In genomic region chr10:107925306-107925705, GRCm38 (mm10) we compare ENCODE assay signal across 14 mouse cellular contexts. TPM values are rescaled to one million over a fixed set of nuclear protein-coding genes. Genes with fewer than 3 reads are reported as not detected.
DNase-seq lines count a peak whose midpoint lies in the region; ATAC-seq and TF ChIP-seq lines count a peak whose summit lies in the region.
"Had no signal": no experiment of that assay in that cellular context is flagged by ENCODE, and none has a peak within 500 bp of the region (broad histone marks: within the 10 kb centered on the region; RNA-seq: fewer than 3 reads in every experiment).

No protein-coding gene starts in this region.

- no peak for TF ChIP-seq POLR2A in thymus, adult 2 months (IDR thresholded peaks at IDR 0.05; ENCODE audit: control insufficient read depth, extremely low read depth, insufficient read depth, low read length, poor library complexity)

- DNase-seq in thymus, adult 2 months: peak; percentile 12
- DNase-seq in thymus, adult 18-20 months: no peak
- no peak for DNase-seq in Patski (ENCODE audit: low read depth, low spot score)
- no peak for DNase-seq in gastrocnemius, postnatal 14 days
- no peak for DNase-seq in urinary bladder, postnatal 14 days (ENCODE audit: low spot score)
- DNase-seq: kidney, adult 9 months had no signal

- no peak overlapping the region for H3K9ac ChIP-seq in intestine, postnatal 0 days (ENCODE audit: low read depth, low read length)
- H3K9ac ChIP-seq in intestine, embryonic 16.5 days (ENCODE audit: low read depth, low read length): no peak overlapping the region
- H3K9ac ChIP-seq: liver, embryonic 15.5 days; neural tube, embryonic 12.5 days had no signal

- in situ Hi-C loops in Patski (cut with MboI; ENCODE audit: low pct_unique_long_range_greater_than_20kb): loop anchor here (5.0 to 10.0 kb wide), 3 partner anchors 123 to 609 kb away; no protein-coding TSS in a partner anchor

- no peak overlapping the region for H3K4me2 ChIP-seq in intestine, postnatal 0 days (replicated peaks; ENCODE audit: low read depth)
- no peak overlapping the region for H3K4me2 ChIP-seq in intestine, embryonic 16.5 days (ENCODE audit: low read depth, low read length)
- H3K4me2 ChIP-seq: liver, embryonic 15.5 days; neural tube, embryonic 12.5 days had no signal

- TF ChIP-seq CTCF in intestine, postnatal 0 days (IDR thresholded peaks at IDR 0.05; ENCODE audit: low read depth): peak; percentile 65
- TF ChIP-seq CTCF in thymus, adult 2 months (IDR thresholded peaks at IDR 0.05; ENCODE audit: borderline replicate concordance, control insufficient read depth, extremely low read depth, insufficient read depth, low read length, poor library complexity): no peak
- TF ChIP-seq CTCF in Patski (IDR thresholded peaks at IDR 0.05): peak; percentile 55

- H3K27ac ChIP-seq in intestine, postnatal 0 days (ENCODE audit: low read depth, low read length): no peak overlapping the region
- H3K27ac ChIP-seq in intestine, embryonic 16.5 days (ENCODE audit: low read length): no peak overlapping the region
- H3K27ac ChIP-seq in thymus, adult 2 months (ENCODE audit: control insufficient read depth, insufficient read depth, low read length): no peak overlapping the region
- H3K27ac ChIP-seq: liver, embryonic 15.5 days; neural tube, embryonic 12.5 days had no signal

- POLR2A ChIA-PET in Patski (lab: Charles Lee): no interaction called here

- ATAC-seq in intestine, postnatal 0 days: no peak
- no peak for ATAC-seq in intestine, embryonic 16.5 days
- no peak for ATAC-seq in Patski
- 0 out of 2 replicates have a peak, but pooled peaks have one; percentile 29 for ATAC-seq in granulocyte monocyte progenitor cell, adult 5-6 weeks (replicated peaks; ENCODE audit: poor library complexity, severe bottlenecking)

- no peaks in the 10 kb centered on the region for H3K27me3 ChIP-seq in intestine, postnatal 0 days (replicated peaks; ENCODE audit: control insufficient read depth, insufficient read depth, low read length)
- H3K27me3 ChIP-seq in intestine, embryonic 16.5 days (replicated peaks; ENCODE audit: control insufficient read depth, insufficient read depth, low read length): no peaks in the 10 kb centered on the region
- H3K27me3 ChIP-seq in thymus, adult 2 months (ENCODE audit: control insufficient read depth, insufficient read depth, low read length): no peaks in the 10 kb centered on the region
- H3K27me3 ChIP-seq in Patski: no peaks in the 10 kb centered on the region
- H3K27me3 ChIP-seq: liver, embryonic 15.5 days; neural tube, embryonic 12.5 days had no signal

- no peak overlapping the region for H3K4me3 ChIP-seq in intestine, postnatal 0 days (ENCODE audit: low read depth, low read length)
- H3K4me3 ChIP-seq in intestine, embryonic 16.5 days (ENCODE audit: low read length): no peak overlapping the region
- no peak overlapping the region for H3K4me3 ChIP-seq in thymus, adult 2 months (ENCODE audit: control insufficient read depth, insufficient read depth, low read length)
- H3K4me3 ChIP-seq: liver, embryonic 15.5 days; neural tube, embryonic 12.5 days had no signal

- H3K4me1 ChIP-seq in intestine, postnatal 0 days (replicated peaks; ENCODE audit: control insufficient read depth, insufficient read depth, low read length): no peaks in the 10 kb centered on the region
- no peaks in the 10 kb centered on the region for H3K4me1 ChIP-seq in intestine, embryonic 16.5 days (ENCODE audit: control insufficient read depth, insufficient read depth, low read length)
- H3K4me1 ChIP-seq in thymus, adult 2 months (replicated peaks; ENCODE audit: control insufficient read depth, insufficient read depth, low read length): no peaks in the 10 kb centered on the region
- H3K4me1 ChIP-seq: liver, embryonic 15.5 days; neural tube, embryonic 12.5 days had no signal

- H3K9me3 ChIP-seq in intestine, postnatal 0 days (ENCODE audit: control insufficient read depth): no peaks in the 10 kb centered on the region
- no peaks in the 10 kb centered on the region for H3K9me3 ChIP-seq in intestine, embryonic 16.5 days (ENCODE audit: control insufficient read depth, low read length)
- H3K9me3 ChIP-seq: liver, embryonic 15.5 days; neural tube, embryonic 12.5 days had no signal

- H3K36me3 ChIP-seq in intestine, postnatal 0 days (ENCODE audit: control insufficient read depth, insufficient read depth): no peaks in the 10 kb centered on the region
- no peaks in the 10 kb centered on the region for H3K36me3 ChIP-seq in intestine, embryonic 16.5 days (ENCODE audit: control insufficient read depth, insufficient read depth, low read length)
- no peaks in the 10 kb centered on the region for H3K36me3 ChIP-seq in thymus, adult 2 months (ENCODE audit: control insufficient read depth, insufficient read depth, low read length)
- H3K36me3 ChIP-seq: liver, embryonic 15.5 days; neural tube, embryonic 12.5 days had no signal

- intact Hi-C loops in gastrocnemius, postnatal 14 days (cut with DNase I; ENCODE audit: low total_unique reads): no loop called here

- CTCF ChIA-PET in Patski (lab: Charles Lee): interaction anchor here (0.9 to 1.4 kb wide), 5 partner anchors 21 to 67 kb away, joined by 3 to 8 read pairs (median 4); no protein-coding TSS in a partner anchor

RNA-seq across cellular contexts. Expression of gene Otogl, which starts 13.4 kb away (rescaled TPM):
- 0.04 TPM in 1 of 2 replicates, not detected in the other for polyA plus RNA-seq in intestine, postnatal 0 days (2015; fragmentation: Nextera tagmentation; extraction: Ambion mirVana)
- polyA plus RNA-seq in intestine, embryonic 16.5 days (2015; fragmentation: Nextera tagmentation; extraction: Ambion mirVana): 0.02 TPM in 2 replicates
- 0.03 and 0.04 TPM in 2 replicates for polyA plus RNA-seq in thymus, adult 2 months (2012; rRNA removed)
- polyA plus RNA-seq in Patski (2021): under 0.01 TPM
- 3.1 and 4.0 TPM in 2 replicates for total RNA-seq in granulocyte monocyte progenitor cell, adult 5-6 weeks (2014; fragmentation: Nextera tagmentation)
- 2.4 and 2.8 TPM in 2 replicates for total RNA-seq in granulocyte monocyte progenitor cell, adult 5-6 weeks (2017)
- under 1 TPM; 0.04 TPM for total RNA-seq in gastrocnemius, postnatal 14 days (2021)
- total RNA-seq: hematopoietic stem cell, adult 5-6 weeks; megakaryocyte-erythroid progenitor cell, adult 5-6 weeks had no signal
- polyA plus RNA-seq: forebrain, embryonic 11.5 days had no signal
